Mouse (Mus musculus) mammary gland, adult 2 months (tissue): Measurements from ENCODE around the gene Ifna4. TPM values are rescaled to one million over a fixed set of nuclear protein-coding genes. Genes with fewer than 3 reads are reported as not detected.

Source experiments
- polyA plus RNA-seq: library from polyadenylated mRNA; depleted of rRNA; stranded (reverse); fragments of >200 nt; gene quantifications from 2 replicates; pipeline ENCODE4 v1.2.3, GENCODE M21; 2012; ENCODE audit warnings: low replicate concordance; rRNA removed

The Ifna4 gene
- polyA plus RNA-seq: not detected in 2 replicates

GRCm38 (mm10) chr4:88841438-88841911 is at the start of gene Ifna4:
TSS of gene Ifna4 (plus strand) at chr4:88841861.

GRCm38 (mm10) chr4:88793936-88794675 is 47.6 kb upstream of the Ifna4 start, which contains the start of gene Gm13275:
TSS of gene Gm13275 (plus strand) at chr4:88794487.

GRCm38 (mm10) chr4:88797097-88797496 is 44.6 kb upstream of the Ifna4 start, which contains the start of gene Gm13279:
TSS of gene Gm13279 (plus strand) at chr4:88797397.

GRCm38 (mm10) chr4:88799365-88799764 is 42.3 kb upstream of the Ifna4 start, which contains the start of gene Gm13285:
TSS of gene Gm13285 (plus strand) at chr4:88799665.

GRCm38 (mm10) chr4:88802954-88803353 is 38.7 kb upstream of the Ifna4 start, which contains the start of gene Gm13287:
TSS of gene Gm13287 (plus strand) at chr4:88803254.

GRCm38 (mm10) chr4:88805231-88805630 is 36.4 kb upstream of the Ifna4 start, which contains the start of gene Gm13288:
TSS of gene Gm13288 (plus strand) at chr4:88805531.

GRCm38 (mm10) chr4:88815928-88816327 is 25.7 kb upstream of the Ifna4 start, which contains the start of gene Ifna7:
TSS of gene Ifna7 (plus strand) at chr4:88816228.

GRCm38 (mm10) chr4:88819659-88820058 is 22.0 kb upstream of the Ifna4 start, which contains the start of gene Ifna11:
TSS of gene Ifna11 (plus strand) at chr4:88819959.

GRCm38 (mm10) chr4:88827116-88827515 is 14.5 kb upstream of the Ifna4 start, which contains the start of gene Ifna6:
TSS of gene Ifna6 (plus strand) at chr4:88827416.

GRCm38 (mm10) chr4:88835225-88835624 is 6.4 kb upstream of the Ifna4 start, which contains the start of gene Ifna5:
TSS of gene Ifna5 (plus strand) at chr4:88835525.

GRCm38 (mm10) chr4:88849698-88850097 is 8.0 kb downstream of the Ifna4 start, which contains the start of gene Ifna1:
TSS of gene Ifna1 (plus strand) at chr4:88850087.

GRCm38 (mm10) chr4:88880101-88880500 is 38.4 kb downstream of the Ifna4 start, which contains the start of gene Ifne:
TSS of gene Ifne (minus strand) at chr4:88880201.

Other genes starting within 250 kb of the Ifna4 start
- gene Ifna9, start 249.5 kb upstream of the Ifna4 start, polyA plus RNA-seq: not detected in 2 replicates
- not detected in 2 replicates for gene Ifna12, start 238.5 kb upstream of the Ifna4 start, polyA plus RNA-seq
- not detected in 2 replicates for gene C87499, start 207.4 kb upstream of the Ifna4 start, polyA plus RNA-seq
- gene Ifna13, start 197.4 kb upstream of the Ifna4 start, polyA plus RNA-seq: not detected in 2 replicates
- not detected in 2 replicates for gene Ifna16, start 164.9 kb upstream of the Ifna4 start, polyA plus RNA-seq
- gene Ifna2, start 157.9 kb upstream of the Ifna4 start, polyA plus RNA-seq: not detected in 2 replicates
- not detected in 2 replicates for gene Ifnab, start 150.5 kb upstream of the Ifna4 start, polyA plus RNA-seq
- gene Gm26566, start 120.1 kb upstream of the Ifna4 start, polyA plus RNA-seq: 0.43 TPM in 1 of 2 replicates, not detected in the other
- 16.8 and 23.2 TPM in 2 replicates for gene Klhl9, start 119.4 kb upstream of the Ifna4 start, polyA plus RNA-seq
- gene Gm13271, start 87.0 kb upstream of the Ifna4 start, polyA plus RNA-seq: not detected in 2 replicates
- gene Gm13283, start 81.7 kb upstream of the Ifna4 start, polyA plus RNA-seq: 0.17 and 0.27 TPM in 2 replicates
- gene Gm13290, start 68.0 kb upstream of the Ifna4 start, polyA plus RNA-seq: not detected in 2 replicates
- gene Gm13289, start 64.9 kb upstream of the Ifna4 start, polyA plus RNA-seq: not detected in 2 replicates
- gene Gm13272, start 62.0 kb upstream of the Ifna4 start, polyA plus RNA-seq: not detected in 2 replicates
- gene Ifnz, start 59.7 kb upstream of the Ifna4 start, polyA plus RNA-seq: 0.07 TPM in 1 of 2 replicates, not detected in the other
- not detected in 2 replicates for gene Gm13276, start 56.2 kb upstream of the Ifna4 start, polyA plus RNA-seq
- not detected in 2 replicates for gene Gm13277, start 53.2 kb upstream of the Ifna4 start, polyA plus RNA-seq
- not detected in 2 replicates for gene Gm13278, start 50.3 kb upstream of the Ifna4 start, polyA plus RNA-seq
- not detected in 2 replicates for gene Gm13275, start 47.4 kb upstream of the Ifna4 start, polyA plus RNA-seq
- not detected in 2 replicates for gene Gm13279, start 44.5 kb upstream of the Ifna4 start, polyA plus RNA-seq
- gene Gm13285, start 42.2 kb upstream of the Ifna4 start, polyA plus RNA-seq: not detected in 2 replicates
- gene Gm13287, start 38.6 kb upstream of the Ifna4 start, polyA plus RNA-seq: not detected in 2 replicates
- gene Gm13288, start 36.3 kb upstream of the Ifna4 start, polyA plus RNA-seq: not detected in 2 replicates
- gene Ifna7, start 25.6 kb upstream of the Ifna4 start, polyA plus RNA-seq: not detected in 2 replicates
- gene Ifna11, start 21.9 kb upstream of the Ifna4 start, polyA plus RNA-seq: not detected in 2 replicates
- gene Ifna6, start 14.4 kb upstream of the Ifna4 start, polyA plus RNA-seq: not detected in 2 replicates
- not detected in 2 replicates for gene Ifna5, start 6.3 kb upstream of the Ifna4 start, polyA plus RNA-seq
- not detected in 2 replicates for gene Ifna1, start 8.2 kb downstream of the Ifna4 start, polyA plus RNA-seq
- gene Ifne, start 38.3 kb downstream of the Ifna4 start, polyA plus RNA-seq: not detected in 2 replicates